Mouse (Mus musculus) cerebellum, adult 9-10 months (tissue): ENCODE measurements at regions not wholly inside any gene's neighbourhood (a gene's known extent, or its start where the extent isn't known, plus 50 kb on each side); places are given as distances from the start of the nearest gene placed in this dataset.
A peak's percentile ranks its signal among the peaks of the same experiment; 100 is the strongest.

Experiments
- DNase-seq: peaks from one replicate; pipeline ENCODE4 v3.0.0; 2022

DNA sequence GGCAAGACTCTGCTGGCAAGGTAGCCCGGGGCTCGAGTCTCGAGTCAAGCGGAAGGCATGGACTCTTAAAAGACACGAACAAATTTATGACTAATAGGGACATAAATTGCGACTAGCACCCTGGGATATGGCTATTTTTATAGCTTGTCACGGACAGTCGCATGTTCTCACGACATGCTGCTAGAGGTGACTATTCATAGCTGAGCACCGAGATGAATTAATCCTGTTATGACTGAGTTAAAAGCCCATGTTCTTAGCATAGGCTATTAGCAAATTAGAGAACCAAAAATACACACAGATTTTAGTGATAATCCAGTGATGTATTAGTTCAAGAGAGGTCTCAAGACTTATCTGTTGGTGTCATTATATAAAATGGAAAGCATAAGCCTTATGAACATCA is 539.2 kb downstream of the Gm19410 start:
- no peak for DNase-seq

- DNase-seq: no peak
Observed at GRCm38 (mm10) chr8:36306336-36306735, 540.7 kb downstream of the Gm19410 start.

GRCm38 (mm10) chr8:36307496-36307895 is 541.9 kb downstream of the Gm19410 start:
- no peak for DNase-seq

GRCm38 (mm10) chr8:36308056-36308455 is 542.5 kb downstream of the Gm19410 start:
- no peak for DNase-seq

- DNase-seq: no peak
Observed at GRCm38 (mm10) chr8:36309326-36309725, 543.7 kb downstream of the Gm19410 start.

GRCm38 (mm10) chr8:36309952-36310351 is 544.4 kb downstream of the Gm19410 start:
- peak; percentile 31 for DNase-seq

DNA sequence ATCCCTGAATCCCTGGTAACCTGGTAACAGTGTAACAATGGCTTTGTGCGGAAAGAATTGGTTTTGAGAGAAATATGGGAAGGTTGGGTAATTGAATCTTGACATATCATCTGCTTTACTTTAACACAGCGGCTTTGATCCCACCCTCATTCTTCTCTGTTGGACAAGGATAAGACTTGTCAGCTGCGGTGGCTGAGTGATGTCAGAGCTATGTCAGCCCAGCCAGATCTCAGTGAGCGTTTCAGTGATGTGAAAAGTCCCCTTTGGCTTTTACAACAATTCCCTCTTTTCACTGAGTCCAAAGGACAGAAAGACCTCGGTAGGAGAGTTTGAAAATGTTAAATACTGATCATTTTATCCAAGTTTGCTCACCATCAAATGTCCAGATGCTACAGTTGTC is 546.1 kb downstream of the Gm19410 start:
- DNase-seq: no peak

DNA sequence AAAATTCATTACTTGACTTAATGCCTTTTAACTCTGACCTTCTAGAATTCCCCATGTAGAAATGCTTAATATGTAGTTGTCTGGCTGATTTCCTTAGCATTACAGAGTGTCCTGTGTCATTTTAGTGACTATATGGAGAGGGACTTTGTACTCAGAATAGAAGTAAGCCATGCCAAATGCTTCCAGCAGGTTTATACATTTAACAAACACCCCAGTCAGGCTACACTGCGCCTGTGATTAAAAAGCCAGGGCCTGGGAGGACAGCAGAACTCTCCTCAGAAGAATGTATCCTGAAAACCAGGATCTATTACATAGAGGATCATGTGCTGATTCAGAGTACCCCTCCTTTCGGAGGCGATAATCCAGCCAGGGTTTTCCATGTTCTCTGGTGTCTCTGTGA is 547.4 kb downstream of the Gm19410 start:
- DNase-seq: no peak

DNA sequence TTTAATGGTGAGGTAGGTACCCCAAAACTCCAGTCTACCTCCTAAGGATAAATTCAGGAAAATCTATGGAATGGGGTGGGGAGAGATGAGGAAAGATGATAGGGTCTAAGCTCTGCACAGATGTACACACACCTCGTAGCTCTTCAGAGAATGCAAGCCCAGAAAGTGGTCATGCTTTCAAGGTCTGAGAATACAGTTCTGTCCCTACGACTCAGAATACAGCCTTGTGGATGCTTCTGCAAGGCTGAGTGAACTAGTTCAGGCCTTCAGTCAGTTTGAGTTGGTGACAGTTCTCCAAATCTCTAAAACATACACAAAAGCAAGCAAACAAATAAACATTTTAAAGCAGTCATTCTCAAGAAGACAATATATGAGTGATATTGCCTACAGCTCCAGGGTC is 552.8 kb downstream of the Gm19410 start:
- no peak for DNase-seq

- DNase-seq: no peak
Observed at GRCm38 (mm10) chr8:36318884-36319283, 553.3 kb downstream of the Gm19410 start.

DNA sequence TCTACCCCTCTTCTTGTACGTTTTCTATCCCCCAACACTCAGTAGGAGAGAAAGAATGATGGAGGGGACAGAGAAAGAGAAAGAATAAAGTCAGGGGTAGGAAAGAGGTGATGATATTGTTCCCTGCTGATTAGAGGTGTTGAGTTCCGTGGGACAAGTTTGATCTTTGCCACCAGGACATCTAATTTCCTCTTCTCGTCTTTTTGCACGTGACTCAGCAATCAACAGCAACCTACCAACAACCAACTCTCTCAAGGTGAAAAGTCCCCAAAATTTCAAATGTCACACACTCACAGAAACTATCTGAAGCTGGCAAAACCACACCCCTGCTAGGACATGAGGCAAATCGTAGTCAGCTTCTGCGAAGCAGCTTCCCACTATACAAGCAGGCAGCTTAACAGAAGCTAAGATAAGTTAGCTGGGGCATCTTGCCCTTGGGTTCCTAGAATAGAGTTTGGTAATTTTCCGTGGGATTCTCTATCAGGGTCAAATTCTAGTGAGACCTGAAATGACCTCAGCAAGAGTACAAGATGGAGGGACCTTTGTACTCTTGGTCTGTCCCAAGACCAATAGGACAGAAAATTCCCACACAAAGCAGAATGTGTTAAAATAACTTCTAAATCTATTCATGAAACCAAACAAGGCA is 553.8 kb downstream of the Gm19410 start:
- DNase-seq: no peak

DNA sequence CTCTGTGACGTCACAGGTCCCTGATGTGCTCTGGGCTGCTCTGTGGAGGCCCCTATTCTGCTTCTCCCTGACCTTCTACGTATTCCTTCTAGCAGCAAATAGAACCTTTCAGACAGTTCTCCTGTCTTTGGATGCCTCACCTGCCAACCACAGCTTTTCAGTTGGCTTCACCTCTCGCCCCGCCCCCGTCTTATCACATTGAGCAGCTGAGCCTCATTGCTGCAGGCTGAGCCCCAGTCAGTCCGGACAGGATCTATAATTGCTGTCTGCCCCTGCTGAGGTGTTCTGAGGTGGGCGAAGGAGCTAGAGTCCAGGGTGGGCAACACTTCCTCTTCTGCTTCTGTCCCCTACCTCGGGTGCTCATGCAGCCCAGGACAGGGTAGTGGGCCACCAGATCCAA is 556.5 kb downstream of the Gm19410 start:
- no peak for DNase-seq

GRCm38 (mm10) chr8:36322578-36322977 is 557.0 kb downstream of the Gm19410 start:
- no peak for DNase-seq

DNA sequence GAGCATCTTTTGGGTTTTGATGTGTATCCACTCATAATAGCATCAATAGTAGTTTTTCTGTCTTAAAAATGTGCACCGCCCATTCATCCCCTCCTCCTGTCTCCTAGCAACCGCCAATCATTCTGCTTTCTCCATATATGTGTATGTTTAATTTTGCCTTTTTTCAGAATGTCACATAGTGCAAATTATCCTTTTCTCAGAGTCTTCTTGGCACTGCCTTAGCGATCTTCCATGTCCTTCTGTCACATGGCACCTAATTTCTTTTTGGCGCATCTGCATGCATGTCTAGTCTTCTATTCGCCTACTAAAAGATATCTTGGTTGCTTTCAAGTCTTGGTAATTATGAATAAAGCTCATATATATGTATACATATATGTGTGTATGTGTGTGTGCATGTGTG is 573.0 kb downstream of the Gm19410 start:
- no peak for DNase-seq

GRCm38 (mm10) chr8:36339449-36339848 is 573.9 kb downstream of the Gm19410 start:
- DNase-seq: no peak

GRCm38 (mm10) chr8:36340454-36340853 is 574.9 kb downstream of the Gm19410 start:
- peak; percentile 91 for DNase-seq

GRCm38 (mm10) chr8:36341965-36342364 is 576.4 kb downstream of the Gm19410 start:
- no peak for DNase-seq

DNA sequence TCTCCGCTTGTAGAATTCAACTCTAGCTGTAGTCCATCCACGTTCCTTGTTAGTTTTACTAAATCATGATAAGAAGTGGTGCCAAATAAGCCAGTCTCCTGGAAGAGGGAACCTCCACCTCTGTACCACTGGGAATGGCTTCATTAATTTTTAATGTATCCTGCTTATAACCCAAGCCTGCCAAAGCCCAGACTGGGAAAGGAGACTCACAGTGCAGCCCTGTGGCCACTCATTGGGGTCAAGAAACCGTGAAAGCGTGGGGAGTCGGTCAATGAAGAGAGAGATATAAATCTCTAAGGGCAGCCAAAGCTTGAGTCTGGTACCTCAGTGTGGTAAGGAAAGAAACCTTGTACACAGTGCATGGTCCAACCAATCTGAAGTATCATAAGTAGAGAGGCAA is 577.1 kb downstream of the Gm19410 start:
- no peak for DNase-seq

- peak; percentile 93 for DNase-seq
Observed at GRCm38 (mm10) chr8:36346682-36347324, 581.2 kb downstream of the Gm19410 start.

- no peak for DNase-seq
Observed at GRCm38 (mm10) chr8:36348067-36348466, 582.5 kb downstream of the Gm19410 start.

DNA sequence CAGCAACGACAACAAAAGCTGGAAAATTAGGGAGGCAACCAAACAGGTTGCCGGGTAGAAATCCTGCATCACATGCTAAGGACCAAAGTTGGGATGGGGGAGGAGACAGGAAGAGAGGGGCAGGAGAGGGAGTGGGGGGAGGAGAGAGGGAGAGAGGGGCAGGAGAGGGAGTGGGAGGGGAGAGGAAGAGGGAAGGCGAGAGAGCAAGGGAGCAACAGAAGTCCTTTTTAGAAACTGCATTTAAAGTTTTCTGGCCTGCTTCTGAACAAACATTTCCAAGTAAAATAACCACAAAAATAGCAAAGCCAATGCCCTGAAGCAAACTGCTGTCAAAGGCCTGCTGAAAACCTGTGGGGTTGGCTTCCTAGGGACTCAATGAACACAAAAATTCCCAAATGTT is 589.3 kb downstream of the Gm19410 start:
- DNase-seq: no peak

- DNase-seq: no peak
Observed at GRCm38 (mm10) chr8:36358998-36359397, 593.4 kb downstream of the Gm19410 start.

- peak; percentile 88 for DNase-seq
Observed at GRCm38 (mm10) chr8:36361255-36361654, 595.7 kb downstream of the Gm19410 start.

DNA sequence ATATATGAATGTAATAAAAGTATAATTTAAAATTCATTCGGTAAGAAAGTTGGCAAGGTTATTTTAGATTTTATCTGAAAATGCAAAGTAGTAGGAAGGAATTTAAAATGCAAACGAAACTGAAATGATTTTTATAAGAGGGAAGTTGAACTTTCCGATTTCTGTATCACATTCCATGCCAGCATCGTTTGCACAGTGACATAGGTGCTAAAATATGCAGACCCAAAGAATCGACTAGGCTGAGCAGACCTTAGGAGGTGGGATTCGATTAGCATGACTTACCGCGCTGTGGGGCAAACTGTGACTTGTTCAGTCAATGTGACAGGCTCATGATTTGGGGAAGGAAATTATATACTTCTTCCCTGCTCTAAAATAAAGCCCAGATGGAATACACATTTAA is 596.2 kb downstream of the Gm19410 start:
- DNase-seq: no peak

GRCm38 (mm10) chr8:36363291-36363690 is 597.7 kb downstream of the Gm19410 start:
- no peak for DNase-seq
